Mouse (Mus musculus) retina, postnatal 7 days (tissue): ENCODE measurements at regions not wholly inside any gene's neighbourhood (a gene's known extent, or its start where the extent isn't known, plus 50 kb on each side); places are given as distances from the start of the nearest gene placed in this dataset.
"Not testable (repeated sequence)": the region's sequence is repeated elsewhere in the genome, so short reads cannot be mapped to it uniquely, and the experiment has no call there.

Experiments used
- DNase-seq: peaks from one replicate; pipeline ENCODE4 v3.0.0-alpha.2; 2012; ENCODE audit warnings: low read depth, low spot score

- DNase-seq: no peak
Observed at GRCm38 (mm10) chr9:90618154-90618553, 347.6 kb upstream of the Tbc1d2b start.

- DNase-seq: no peak
Observed at GRCm38 (mm10) chr9:90597894-90598293, 327.3 kb upstream of the Tbc1d2b start.

- DNase-seq: no peak
Observed at GRCm38 (mm10) chr9:90556742-90557141, 286.1 kb upstream of the Tbc1d2b start.

GRCm38 (mm10) chr9:90556216-90556615 lies 285.6 kb upstream of the Tbc1d2b start:
- no peak for DNase-seq

- DNase-seq: no peak
Observed at GRCm38 (mm10) chr9:90547931-90548330, 277.3 kb upstream of the Tbc1d2b start.

- no peak for DNase-seq
Observed at GRCm38 (mm10) chr9:90546720-90547119, 276.1 kb upstream of the Tbc1d2b start.

- DNase-seq: not testable (repeated sequence)
Observed at GRCm38 (mm10) chr9:90537683-90538082, 267.1 kb upstream of the Tbc1d2b start.

GRCm38 (mm10) chr9:90533372-90533771 lies 262.8 kb upstream of the Tbc1d2b start:
- no peak for DNase-seq

GRCm38 (mm10) chr9:90521186-90521585 lies 250.6 kb upstream of the Tbc1d2b start:
- no peak for DNase-seq

- DNase-seq: no peak
Observed at GRCm38 (mm10) chr9:90494888-90495287, 224.3 kb upstream of the Tbc1d2b start.

GRCm38 (mm10) chr9:90490561-90491152 lies 220.1 kb upstream of the Tbc1d2b start:
- no peak for DNase-seq

GRCm38 (mm10) chr9:90450579-90450978 lies 180.0 kb upstream of the Tbc1d2b start:
- no peak for DNase-seq

- peak; percentile 13 for DNase-seq
Observed at GRCm38 (mm10) chr9:90446957-90447356, 176.4 kb upstream of the Tbc1d2b start.

GRCm38 (mm10) chr9:90434902-90435301 lies 164.3 kb upstream of the Tbc1d2b start:
- DNase-seq: no peak

GRCm38 (mm10) chr9:90430898-90431297 lies 160.3 kb upstream of the Tbc1d2b start:
- DNase-seq: no peak

GRCm38 (mm10) chr9:90421662-90422061 lies 151.1 kb upstream of the Tbc1d2b start:
- no peak for DNase-seq

- DNase-seq: no peak
Observed at GRCm38 (mm10) chr9:90419762-90420541, 149.3 kb upstream of the Tbc1d2b start.

GRCm38 (mm10) chr9:90408789-90409188 lies 138.2 kb upstream of the Tbc1d2b start:
- no peak for DNase-seq

- DNase-seq: no peak
Observed at GRCm38 (mm10) chr9:90407573-90407972, 137.0 kb upstream of the Tbc1d2b start.

GRCm38 (mm10) chr9:90388401-90388800 lies 117.8 kb upstream of the Tbc1d2b start:
- no peak for DNase-seq

- DNase-seq: no peak
Observed at GRCm38 (mm10) chr9:90385047-90385446, 114.4 kb upstream of the Tbc1d2b start.

GRCm38 (mm10) chr9:90380099-90380498 lies 109.5 kb upstream of the Tbc1d2b start:
- DNase-seq: no peak

GRCm38 (mm10) chr9:90369568-90369967 lies 99.0 kb upstream of the Tbc1d2b start:
- DNase-seq: no peak
